Mouse (Mus musculus): ENCODE results near the gene Itga3.
A peak's percentile ranks its signal among the peaks of the same experiment; 100 is the strongest.

Gene Itga3

DNA sequence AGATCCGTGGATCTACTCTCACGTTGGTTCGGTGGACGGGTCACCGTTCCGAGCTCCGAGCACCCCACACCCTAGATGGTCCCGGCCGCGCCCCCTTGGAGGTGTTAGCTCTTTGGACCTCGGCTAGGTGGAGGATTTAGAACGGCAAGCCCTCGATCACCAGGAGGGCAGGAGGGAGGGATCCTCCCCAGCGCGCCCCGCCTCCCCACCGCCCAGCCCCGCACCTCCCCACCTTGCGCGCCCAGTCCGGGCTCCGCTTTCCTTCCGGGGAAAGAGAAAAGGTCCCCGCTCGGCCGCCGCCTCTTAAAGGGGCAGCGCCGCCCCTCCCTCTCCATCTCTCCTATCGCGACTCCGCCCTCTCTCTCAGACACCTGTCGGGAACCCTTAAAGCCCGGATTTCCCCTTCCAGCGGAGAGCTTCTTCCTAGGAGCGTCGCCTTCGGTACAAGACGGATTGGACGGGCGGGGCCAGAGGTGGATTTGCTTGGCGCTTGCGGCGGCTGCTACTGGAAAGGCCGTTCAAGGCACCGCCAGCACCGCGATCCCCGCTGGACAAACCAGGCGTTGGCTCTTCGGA, at the start of gene Itga3:
Gene Itga3 (minus strand): TSS at position 266 of the 576 bp plus-strand sequence.
- DNase-seq (ENCODE audit: inconsistent age in 2 of 2, low spot score in 1 of 2) = peak; percentile 89 to 95

DNA sequence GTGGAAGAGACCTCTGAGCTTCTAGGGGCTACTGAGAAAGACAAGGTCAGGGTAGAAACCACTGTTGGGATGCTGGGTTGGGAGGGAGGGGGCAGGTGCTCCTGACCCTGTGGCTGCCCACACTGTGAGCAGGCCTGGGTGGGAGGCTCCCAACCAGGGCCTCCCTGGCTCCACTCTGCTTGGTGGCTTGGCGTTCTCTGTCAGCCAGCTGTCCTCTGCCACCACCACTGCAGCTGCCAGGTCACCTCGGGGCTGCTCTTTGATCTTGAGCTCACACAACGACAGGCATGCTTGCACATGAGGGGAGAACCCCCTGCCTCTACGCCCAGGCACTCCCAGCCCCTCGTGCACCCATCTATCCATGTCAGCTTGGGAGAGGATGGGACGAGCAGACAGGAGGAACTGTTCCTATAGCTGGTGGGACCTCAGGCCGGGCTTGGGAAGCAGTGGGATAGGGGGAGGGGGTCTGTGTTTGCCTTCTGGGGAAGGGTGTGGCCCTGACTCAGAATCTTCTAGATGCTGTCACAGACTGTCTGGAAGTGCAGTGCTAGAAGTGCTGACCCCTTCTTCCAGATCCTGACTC, 48.9 kb upstream of the Itga3 start:
- no peak for DNase-seq (ENCODE audit: inconsistent age in 2 of 2, low spot score in 1 of 2)

DNA sequence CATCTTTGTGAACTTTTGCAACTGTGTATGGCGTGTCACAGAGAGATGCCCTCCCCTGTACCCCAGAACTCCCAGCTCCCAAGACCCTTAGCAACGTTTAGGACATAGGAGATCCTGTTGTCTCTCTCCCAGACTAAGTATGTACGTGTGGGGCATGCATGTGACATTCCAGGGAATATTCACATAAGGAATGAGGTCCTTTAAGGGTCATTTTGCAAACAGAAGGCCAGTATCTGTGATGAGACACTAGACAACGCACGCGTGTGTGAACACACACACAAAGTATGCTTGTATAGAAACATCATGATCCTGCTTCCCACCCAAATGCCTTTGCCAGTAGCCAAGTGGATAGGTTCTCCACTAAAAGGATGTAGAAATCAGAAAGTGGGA, 45.5 kb upstream of the Itga3 start:
- no peak for DNase-seq (ENCODE audit: inconsistent age in 2 of 2, low spot score in 1 of 2)

DNA sequence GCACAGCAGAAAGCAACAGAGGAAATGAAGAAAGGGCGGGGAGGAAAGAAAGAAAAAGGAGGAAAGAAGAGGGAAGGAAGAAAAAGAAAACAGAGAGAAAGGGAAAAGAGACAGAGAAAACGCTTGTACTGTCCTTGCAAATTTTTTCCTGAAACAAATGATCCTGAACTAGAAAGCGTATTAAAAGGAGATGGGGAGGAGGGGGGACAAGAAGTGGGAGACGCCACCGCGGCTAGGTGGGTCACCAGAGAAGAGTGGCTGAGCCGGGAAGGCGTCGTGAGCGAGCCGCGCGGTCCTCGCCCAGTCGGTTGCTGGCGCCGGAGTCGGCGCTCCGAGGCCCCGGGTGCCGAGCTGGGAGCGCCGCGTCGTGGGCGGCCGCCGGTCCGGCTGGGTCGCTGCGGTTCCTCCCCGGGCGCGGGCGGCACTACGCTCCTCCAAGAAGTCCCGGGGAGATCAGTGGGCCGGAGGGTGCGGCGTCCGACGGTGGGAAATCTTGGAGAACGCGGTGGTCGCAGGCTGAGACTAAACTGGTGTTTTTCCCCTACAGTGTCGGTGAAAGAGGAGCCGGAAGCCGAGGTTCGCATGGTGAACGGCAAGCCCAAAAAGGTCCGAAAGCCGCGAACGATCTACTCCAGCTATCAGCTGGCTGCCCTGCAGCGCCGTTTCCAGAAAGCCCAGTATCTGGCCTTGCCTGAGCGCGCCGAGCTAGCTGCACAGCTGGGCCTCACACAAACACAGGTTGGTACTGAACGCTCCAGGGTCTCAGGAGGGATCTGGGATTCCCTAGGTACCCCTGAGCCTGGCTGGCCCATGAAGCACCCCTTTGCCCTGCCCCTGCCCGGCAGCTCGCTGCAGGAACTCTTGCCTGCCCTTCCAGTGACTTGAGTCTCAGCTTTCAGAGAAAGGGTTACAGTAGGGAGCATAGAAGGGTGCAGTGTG, 44.8 kb upstream of the Itga3 start:
- peak in 1 of 2 experiments; percentile 69 for DNase-seq (ENCODE audit: inconsistent age in 2 of 2, low spot score in 1 of 2)

DNA sequence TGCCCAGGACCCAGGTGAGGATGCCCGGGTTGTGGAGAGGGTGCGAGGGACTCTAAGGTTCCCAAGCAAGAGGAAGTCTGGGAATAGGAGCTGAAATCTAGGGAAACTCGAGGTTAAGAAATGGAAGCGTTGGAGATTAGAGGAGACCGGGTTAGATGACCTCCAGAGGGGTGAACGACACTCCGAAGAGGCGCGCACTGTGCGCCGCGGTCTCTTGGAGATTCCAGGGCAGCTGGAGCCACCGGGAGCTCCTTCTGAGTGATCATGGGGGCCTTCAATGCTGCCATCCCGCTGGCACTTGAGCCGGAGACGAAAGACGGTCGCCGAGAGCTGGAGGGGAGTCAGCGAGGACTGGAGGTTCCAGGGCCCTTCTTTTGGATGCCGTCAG, 44.0 kb upstream of the Itga3 start:
- DNase-seq (ENCODE audit: inconsistent age in 2 of 2, low spot score in 1 of 2) = no peak

DNA sequence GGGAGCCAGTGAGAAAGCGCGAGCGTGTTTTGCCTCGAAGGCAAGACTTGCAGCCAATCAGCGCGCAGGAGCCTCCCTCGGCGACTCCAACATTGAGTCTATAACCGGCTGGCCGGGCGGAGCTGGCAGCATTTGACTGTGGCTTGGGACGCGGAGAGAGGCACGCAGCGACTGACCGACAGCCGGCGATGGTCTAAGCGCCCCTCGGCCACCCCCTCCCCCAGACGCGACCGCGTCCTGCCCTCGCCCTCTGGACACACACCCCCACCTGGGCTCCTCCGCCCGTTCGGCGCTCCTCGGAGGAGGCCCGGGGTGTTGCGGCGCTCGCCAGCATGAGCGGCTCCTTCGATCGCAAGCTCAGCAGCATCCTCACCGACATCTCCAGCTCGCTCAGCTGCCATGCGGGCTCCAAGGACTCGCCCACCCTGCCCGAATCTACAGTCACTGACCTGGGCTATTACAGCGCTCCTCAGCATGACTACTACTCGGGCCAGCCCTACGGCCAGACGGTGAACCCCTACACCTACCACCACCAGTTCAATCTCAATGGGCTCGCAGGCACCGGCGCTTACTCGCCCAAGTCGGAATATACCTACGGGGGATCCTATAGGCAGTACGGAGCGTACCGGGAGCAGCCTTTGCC, 43.5 kb upstream of the Itga3 start, which contains the start of gene Dlx3:
Gene Dlx3 (plus strand): TSS at position 130 of the 643 bp plus-strand sequence.
- peak in 1 of 2 experiments; percentile 66 for DNase-seq (ENCODE audit: inconsistent age in 2 of 2, low spot score in 1 of 2)

DNA sequence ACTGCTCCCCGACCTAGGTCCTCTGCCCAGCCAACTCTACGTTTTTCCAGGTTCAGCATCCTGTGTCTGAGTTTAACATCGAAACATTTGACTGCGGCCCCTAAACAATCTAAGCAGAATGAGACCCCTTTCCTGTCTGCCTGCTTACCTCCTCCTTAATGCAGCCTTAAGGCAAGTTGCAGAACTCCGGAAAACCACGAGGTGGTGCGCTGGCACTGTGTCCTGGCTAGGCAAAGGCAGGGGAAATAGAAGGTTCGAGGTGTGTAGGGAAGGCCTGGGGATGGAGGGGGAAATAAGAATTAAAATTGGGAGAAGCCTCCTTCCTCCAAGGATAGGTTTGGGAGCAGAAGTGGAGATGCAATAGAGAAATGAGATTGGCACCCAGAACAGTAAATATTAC, 41.9 kb upstream of the Itga3 start:
- peak; percentile 59 to 91 for DNase-seq (ENCODE audit: inconsistent age in 2 of 2, low spot score in 1 of 2)

DNA sequence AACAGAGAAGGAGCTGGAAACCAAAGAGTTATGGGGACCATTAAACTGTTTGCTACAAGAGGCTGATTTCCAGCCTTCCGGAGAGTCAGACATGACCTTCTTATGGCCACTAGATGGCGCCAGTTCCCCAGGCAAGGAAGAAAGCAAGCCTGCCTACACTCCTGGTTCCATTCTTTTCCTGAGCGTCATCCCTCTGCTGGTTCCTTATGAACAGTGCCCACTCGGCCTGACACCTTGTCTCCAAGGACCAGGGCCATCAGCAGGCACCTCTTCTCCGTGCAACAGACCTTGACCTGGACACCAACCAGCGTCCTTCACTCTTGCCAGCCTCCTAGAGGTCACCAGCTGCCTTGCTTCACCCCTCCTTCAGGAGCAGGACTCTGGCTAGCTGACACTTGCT, 40.4 kb upstream of the Itga3 start:
- peak; percentile 62 to 91 for DNase-seq (ENCODE audit: inconsistent age in 2 of 2, low spot score in 1 of 2)

DNA sequence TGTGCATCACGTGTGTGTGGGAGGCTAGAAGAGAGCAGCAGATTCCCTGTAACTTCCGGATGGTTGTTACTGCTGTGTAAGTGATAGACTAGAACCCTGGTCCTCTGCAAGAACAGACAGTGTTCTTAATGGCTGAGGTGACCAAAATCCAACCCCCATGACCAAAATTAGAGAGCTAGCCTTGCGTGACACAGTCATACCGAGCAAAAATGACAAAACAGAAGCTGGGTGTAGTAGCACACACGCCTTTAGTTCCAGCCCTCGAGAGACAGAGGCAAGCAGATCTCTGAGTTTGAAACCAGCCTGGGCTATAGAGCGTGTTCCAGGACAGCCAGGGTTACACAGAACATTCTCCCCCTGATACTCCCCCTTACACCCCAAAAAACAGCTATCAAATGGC, 33.5 kb upstream of the Itga3 start:
- no peak for DNase-seq (ENCODE audit: inconsistent age in 2 of 2, low spot score in 1 of 2)

DNA sequence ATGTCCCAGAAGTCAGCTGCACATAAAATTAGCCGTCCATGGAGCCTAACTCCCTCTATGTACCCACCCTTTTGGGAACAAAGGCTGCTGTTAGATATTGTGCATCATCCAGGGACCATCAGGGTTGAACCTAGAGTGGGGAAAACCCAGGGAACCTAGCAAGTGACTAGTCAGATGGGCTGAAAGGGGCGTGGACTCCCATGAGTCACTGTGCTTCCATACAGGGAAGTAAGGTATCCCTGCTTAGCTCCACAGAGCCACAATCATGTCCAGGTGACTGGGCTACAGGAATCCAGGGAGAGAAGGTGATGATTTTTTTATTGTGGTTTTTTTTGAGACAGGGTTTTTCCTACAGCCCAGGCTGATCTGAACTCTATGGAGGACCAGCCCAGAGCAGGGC, 32.4 kb upstream of the Itga3 start:
- no peak for DNase-seq (ENCODE audit: inconsistent age in 2 of 2, low spot score in 1 of 2)

DNA sequence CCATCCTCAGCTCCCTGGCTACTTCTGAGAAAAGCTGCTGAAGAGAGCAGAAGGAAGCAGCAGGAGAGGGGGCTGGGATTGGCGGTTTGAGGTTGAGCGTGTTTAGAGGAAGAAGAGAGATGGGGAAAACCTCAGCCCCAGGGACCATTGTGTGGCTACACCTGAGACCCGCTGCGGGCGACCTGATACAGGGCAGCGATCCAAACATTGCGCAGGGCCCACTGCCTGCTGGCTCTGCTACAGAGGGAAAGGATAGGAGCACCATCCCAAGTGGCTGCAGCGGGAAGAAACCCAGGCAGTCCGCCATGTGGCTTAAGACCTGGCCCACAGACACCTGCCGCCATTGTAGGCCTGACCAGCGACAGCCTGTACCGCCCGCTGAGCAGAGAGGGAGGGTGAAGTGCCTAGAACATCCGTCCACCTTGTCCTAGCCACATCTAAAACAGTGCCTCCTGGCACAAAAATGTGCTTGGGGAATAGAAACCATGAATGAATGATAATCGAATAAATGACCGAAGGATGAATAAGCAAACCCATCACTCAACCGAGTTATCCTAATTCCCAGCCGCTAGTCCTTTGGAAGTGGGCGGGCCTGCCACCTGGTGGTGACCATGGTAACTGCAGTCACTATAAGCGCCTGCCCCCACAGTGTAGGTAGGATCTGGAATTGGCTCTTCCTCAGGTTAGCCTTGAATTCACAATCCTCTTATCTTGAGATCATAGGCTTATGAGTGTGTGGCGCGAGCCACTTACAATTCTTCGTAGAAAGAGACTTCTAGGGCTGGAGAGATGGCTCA, 30.0 kb upstream of the Itga3 start:
- DNase-seq (ENCODE audit: inconsistent age in 2 of 2, low spot score in 1 of 2) = peak; percentile 88 to 97

DNA sequence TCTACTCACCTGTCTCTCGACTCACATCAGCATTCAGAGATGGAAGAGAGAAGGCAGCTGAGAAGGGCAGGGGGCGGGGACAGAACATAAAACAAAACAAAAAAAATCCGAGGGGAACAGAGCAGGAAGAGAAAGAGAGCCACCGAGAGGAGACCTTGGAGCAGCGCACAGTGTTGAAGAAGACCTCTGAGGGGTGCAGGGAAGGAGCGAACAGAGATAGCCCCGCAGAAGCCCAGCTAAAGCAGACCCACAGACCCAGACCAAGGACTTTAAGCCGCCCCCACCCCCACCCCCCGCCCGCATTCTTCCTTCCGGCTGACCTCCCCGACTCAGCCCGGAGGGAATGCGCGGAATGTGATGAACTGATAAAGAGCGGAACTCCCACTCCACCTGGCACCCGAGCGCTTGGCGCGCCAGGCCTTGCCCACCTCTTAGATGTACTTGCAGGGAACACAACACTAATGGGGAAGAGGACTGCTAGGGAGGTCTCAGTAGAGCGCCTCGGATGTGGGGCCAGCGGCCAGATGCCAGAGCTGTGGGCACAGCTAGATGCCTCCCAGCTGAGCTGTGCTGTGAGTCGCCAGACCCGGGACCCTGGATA, 28.8 kb upstream of the Itga3 start:
- DNase-seq (ENCODE audit: inconsistent age in 2 of 2, low spot score in 1 of 2) = peak; percentile 63 to 83

DNA sequence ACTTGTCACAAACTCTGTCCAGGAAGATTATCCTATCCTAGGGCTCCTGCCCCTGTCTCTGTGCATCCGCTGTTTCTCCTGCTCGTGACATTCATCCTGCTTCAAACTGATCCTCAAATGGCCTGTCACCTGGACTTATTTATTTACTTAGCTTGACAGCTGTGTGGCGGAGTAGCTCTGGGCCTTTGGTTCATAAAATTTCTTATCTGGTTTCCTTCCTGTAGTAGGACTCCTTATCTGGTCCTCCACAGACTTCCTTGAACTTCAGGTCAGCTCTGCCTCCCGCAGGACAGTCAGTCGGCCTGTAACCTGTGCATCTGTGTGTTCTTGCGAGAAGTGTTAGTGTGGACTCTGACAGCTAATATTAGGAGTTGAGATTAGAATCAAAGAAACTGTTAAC, 27.7 kb upstream of the Itga3 start:
- DNase-seq (ENCODE audit: inconsistent age in 2 of 2, low spot score in 1 of 2) = peak in 1 of 2 experiments; percentile 78

DNA sequence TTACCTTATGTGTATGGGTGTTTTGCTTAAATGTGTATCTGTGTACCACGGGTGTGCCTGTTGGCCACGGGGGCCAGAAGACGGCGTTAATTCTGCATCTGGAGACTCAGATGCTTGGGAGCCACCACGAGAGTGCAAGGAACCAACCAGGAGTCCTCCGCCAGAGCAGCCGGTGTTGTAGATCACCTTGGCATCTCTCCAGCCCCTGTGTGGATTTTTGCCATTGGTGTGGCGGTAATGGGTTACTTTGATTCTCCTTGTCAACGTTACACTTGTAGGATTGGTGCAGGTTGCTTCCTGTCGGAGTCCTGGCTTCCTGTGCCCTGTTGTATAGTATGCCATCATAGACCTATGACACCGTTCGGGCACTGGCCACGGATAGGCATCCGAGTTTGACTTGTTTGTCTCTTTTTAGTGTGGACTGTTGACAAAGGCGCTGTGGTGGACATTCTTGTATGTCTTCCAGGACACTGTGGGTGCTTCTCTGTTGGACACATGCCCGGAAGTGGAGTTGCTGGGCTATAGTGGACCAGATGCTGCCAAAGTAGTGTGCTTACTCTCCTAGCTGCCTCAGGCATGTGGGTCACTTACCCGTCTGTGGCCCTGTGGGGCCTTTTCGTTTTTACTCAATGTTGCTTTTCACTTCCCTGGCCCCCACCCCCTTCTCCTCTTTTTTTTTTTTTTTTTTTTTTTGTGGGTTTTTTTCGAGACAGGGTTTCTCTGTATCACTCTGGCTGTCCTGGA, 25.7 kb upstream of the Itga3 start:
- peak in 1 of 2 experiments; percentile 41 for DNase-seq (ENCODE audit: inconsistent age in 2 of 2, low spot score in 1 of 2)

DNA sequence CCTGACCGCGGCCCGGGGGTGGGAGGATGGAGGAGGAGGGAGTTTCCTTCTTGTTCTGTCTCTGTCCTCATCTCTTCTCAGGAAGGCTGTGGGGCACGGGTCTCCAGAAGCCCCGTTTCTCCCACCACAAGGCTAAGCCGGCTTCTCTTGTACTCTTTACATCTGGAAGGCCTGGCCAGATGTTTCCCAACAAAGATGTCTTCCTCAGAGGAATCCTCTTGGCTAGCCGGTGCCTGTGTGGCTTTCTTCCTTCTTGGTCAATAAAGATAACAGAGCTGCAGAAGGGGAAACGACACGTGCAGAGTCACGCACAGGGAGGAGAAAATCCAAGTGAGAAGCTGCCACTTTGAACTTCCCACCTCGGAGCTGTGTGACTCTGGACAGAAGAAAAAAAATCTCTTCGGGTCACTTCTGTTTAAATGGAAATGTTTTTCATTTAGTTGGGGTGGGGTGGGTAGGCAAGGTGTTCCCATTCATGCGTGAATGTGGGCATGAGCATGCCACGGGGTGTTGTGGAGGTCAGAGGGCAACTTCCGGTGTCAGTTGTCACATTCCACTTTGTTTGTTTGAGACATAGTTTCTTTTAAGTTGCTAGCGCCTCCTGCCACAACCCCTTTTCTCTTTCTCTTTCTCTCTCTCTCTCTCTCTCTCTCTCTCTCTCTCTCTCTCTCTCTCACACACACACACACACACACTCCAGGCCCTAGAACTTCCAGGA, 24.6 kb upstream of the Itga3 start:
- no peak for DNase-seq (ENCODE audit: inconsistent age in 2 of 2, low spot score in 1 of 2)

DNA sequence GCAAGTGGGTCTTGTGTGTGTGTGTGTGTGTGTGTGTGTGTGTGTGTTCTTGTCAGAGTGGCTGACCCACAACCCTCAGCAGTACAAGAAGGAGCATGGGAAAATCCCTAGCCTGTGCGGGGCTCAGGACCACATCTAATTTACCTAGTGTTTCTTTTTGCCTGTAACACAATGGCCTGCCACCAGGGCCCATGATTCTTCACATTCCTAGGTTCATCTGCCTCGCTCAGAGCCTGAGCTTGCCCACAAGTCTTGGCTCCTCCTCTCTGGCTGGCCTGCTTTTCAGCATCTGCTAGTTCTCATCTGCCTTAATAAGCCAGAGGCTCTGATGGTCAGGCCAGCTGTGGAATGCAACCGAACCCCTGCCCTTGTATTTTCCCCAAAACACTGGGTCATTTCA, 23.8 kb upstream of the Itga3 start:
- no peak for DNase-seq (ENCODE audit: inconsistent age in 2 of 2, low spot score in 1 of 2)

DNA sequence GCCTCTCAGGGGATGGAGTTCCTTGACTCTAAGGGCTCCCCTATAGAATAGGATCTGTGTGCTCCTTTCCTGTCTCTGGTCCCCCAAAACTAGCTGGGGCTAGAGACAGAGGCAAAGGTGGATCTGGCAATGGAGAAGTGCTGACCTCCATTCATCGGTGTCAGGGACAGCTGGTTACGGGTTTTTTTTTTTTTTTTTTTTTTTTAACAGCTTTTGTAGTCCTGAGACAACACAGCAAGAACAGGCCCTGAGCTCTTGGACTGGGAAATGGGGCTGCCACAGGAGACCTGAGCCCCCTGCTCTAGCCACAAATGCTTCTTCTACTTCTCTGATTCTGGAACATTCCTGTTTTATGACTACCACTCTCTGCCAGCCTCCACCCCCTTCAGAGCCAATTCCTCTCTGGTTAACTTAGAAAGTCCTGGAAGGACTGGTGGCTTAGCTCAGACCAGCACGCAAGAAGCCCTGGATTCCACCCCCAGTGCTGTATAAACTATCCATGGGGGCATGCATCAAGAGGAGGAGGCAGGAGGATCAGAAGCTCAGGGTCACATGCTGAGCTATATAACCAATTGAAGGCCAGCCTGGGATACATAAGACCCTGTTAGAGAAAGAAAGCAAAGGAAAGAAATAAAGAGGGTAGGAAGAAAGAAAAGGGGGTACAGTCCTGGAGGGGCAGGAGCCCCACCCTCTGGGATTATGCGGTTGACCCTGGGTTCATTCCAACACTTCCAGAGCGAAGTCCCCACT, 21.9 kb upstream of the Itga3 start:
- peak in 1 of 2 experiments; percentile 40 for DNase-seq (ENCODE audit: inconsistent age in 2 of 2, low spot score in 1 of 2)

DNA sequence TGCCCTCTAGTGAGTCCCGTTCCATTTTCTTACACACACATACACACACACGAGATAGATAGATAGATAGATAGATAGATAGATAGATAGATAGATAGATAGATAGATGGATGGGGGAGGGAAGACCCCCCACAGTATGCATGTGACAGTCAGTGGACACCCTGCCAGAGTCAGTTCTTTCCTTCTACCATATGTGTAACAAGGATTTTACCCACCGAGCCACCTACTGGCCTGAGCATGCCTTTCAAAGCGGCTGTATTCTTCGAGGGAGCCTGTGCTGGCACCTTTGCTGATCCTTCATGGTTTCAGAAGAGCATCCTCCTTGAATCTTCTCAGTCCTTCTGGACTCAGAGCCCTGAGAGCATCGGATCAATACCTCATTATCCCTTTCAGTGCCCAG, 21.3 kb upstream of the Itga3 start:
- DNase-seq (ENCODE audit: inconsistent age in 2 of 2, low spot score in 1 of 2) = no peak

All from adrenal gland, adult (tissue).